Mouse (Mus musculus) cortical plate, adult 2 months (tissue): ENCODE measurements at regions not wholly inside any gene's neighbourhood (a gene's known extent, or its start where the extent isn't known, plus 50 kb on each side); places are given as distances from the start of the nearest gene placed in this dataset.

ENCODE experiments used
- CTCF ChIP-seq: fragments of 200-500 bp; IDR thresholded peaks from 2 replicates; pipeline ENCODE4 v1.5.1; 2011; ENCODE audit warnings: mild to moderate bottlenecking, control low read depth, low read length; ENCODE audit not compliant: insufficient read depth; ENCODE audit errors: extremely low read depth
- POLR2A ChIP-seq: fragments of 200-500 bp; IDR thresholded peaks from 2 replicates; pipeline ENCODE4 v1.6.1; 2011; ENCODE audit warnings: mild to moderate bottlenecking, low read length, control low read depth; ENCODE audit not compliant: insufficient read depth; ENCODE audit errors: extremely low read depth

DNA sequence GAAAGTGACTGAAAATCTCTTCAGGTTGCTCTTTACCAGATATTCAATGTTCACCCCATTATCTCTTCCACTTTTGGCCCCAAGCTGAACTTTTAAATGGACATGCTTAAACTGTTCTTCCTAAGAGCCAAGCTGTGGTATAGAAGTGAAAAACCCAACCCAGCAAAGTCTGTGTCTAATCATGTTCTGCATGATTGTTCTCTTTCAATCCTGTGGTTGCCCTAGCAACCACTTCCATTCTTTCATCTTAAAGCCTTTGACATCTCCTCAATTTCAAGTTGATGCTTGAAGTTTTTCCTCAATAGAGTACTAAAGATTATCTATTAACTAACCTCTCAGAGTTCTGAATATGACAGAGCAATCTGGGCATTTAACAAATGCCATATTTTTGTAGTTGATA lies 75.6 kb upstream of the Trim24 start:
- TF ChIP-seq CTCF (no peak), POLR2A (no peak)
